Mouse (Mus musculus) limb, embryonic 14.5 days (tissue): ENCODE measurements around the gene Adh5. TPM values are rescaled to one million over a fixed set of nuclear protein-coding genes. Genes with fewer than 3 reads are reported as not detected.

Source experiments
- ATAC-seq: fragments of 200-750 bp; cut with Nextera tagmentation; 2 replicates; pipeline ENCODE4 v1.8.0; 2017; ENCODE audit warnings: low read depth, moderate number of reproducible peaks, moderate TSS enrichment; ENCODE audit not compliant: low FRiP score
- DNase-seq: peaks from one replicate; pipeline ENCODE4 v3.0.0-alpha.2; 2015; ENCODE audit warnings: low spot score
- H3K27ac ChIP-seq: fragments of 300-500 bp; sonication (generic); replicated peaks from 2 replicates; pipeline ENCODE4 v1.5.1; 2014; ENCODE audit warnings: low read depth, mild to moderate bottlenecking, low read length, moderate library complexity, mixed read lengths
- H3K27me3 ChIP-seq: fragments of 300-500 bp; sonication (generic); 2 replicates; pipeline ENCODE4 v1.6.1; 2014; ENCODE audit warnings: low read length, mixed read lengths; ENCODE audit not compliant: control insufficient read depth, insufficient read depth
- H3K36me3 ChIP-seq: fragments of 300-500 bp; sonication (generic); 2 replicates; pipeline ENCODE4 v1.6.1; 2014; ENCODE audit warnings: mild to moderate bottlenecking, low read length, moderate library complexity, mixed read lengths; ENCODE audit not compliant: control insufficient read depth, insufficient read depth
- H3K4me1 ChIP-seq: fragments of 300-500 bp; sonication (generic); 2 replicates; pipeline ENCODE4 v1.6.1; 2014; ENCODE audit warnings: antibody characterized with exemption, low read length, mixed read lengths; ENCODE audit not compliant: control insufficient read depth, insufficient read depth
- H3K4me2 ChIP-seq: fragments of 300-500 bp; sonication (generic); replicated peaks from 2 replicates; pipeline ENCODE4 v1.6.1; 2014; ENCODE audit warnings: low read depth, mild to moderate bottlenecking, low read length, moderate library complexity; ENCODE audit not compliant: severe bottlenecking
- H3K4me3 ChIP-seq: fragments of 300-500 bp; sonication (generic); replicated peaks from 2 replicates; pipeline ENCODE4 v1.5.1; 2014; ENCODE audit warnings: low read length
- H3K9ac ChIP-seq: fragments of 300-500 bp; sonication (generic); 2 replicates; pipeline ENCODE4 v1.6.1; 2014; ENCODE audit warnings: mild to moderate bottlenecking, low read depth, low read length, moderate library complexity; ENCODE audit not compliant: severe bottlenecking
- H3K9me3 ChIP-seq: fragments of 300-500 bp; sonication (generic); 2 replicates; pipeline ENCODE4 v1.6.1; 2016; ENCODE audit warnings: low read length; ENCODE audit not compliant: control insufficient read depth
- POLR2A ChIP-seq: fragments of 200-500 bp; IDR thresholded peaks from 2 replicates; pipeline ENCODE4 v1.8.0; 2012; ENCODE audit warnings: inconsistent platforms, mild to moderate bottlenecking, moderate library complexity, borderline replicate concordance; ENCODE audit not compliant: insufficient read depth, insufficient read length; ENCODE audit errors: extremely low read depth
- WGBS: fragments of 180-500 bp; shearing (Covaris S2); extraction: QIAGEN DNeasy Blood & Tissue Kit; methylation state at CpG from one replicate; pipeline ENCODE4 v1.1.7; 2014; 5-methylcytosine and 5-hydroxymethylcytosine counted together
- polyA plus RNA-seq, 2 experiments: library from polyadenylated mRNA; depleted of rRNA in 1 of 2; stranded (reverse) in 1 of 2; unstranded in 1 of 2; fragments of >200 nt; fragmentation: Nextera tagmentation in 1 of 2; extraction: Ambion mirVana in 1 of 2; gene quantifications; 2 replicates each; pipeline versions ENCODE4 v1.2.1 to v1.2.3; 2012 to 2014

Adh5 gene
- polyA plus RNA-seq, 2 experiments = 104 to 171 TPM

DNA sequence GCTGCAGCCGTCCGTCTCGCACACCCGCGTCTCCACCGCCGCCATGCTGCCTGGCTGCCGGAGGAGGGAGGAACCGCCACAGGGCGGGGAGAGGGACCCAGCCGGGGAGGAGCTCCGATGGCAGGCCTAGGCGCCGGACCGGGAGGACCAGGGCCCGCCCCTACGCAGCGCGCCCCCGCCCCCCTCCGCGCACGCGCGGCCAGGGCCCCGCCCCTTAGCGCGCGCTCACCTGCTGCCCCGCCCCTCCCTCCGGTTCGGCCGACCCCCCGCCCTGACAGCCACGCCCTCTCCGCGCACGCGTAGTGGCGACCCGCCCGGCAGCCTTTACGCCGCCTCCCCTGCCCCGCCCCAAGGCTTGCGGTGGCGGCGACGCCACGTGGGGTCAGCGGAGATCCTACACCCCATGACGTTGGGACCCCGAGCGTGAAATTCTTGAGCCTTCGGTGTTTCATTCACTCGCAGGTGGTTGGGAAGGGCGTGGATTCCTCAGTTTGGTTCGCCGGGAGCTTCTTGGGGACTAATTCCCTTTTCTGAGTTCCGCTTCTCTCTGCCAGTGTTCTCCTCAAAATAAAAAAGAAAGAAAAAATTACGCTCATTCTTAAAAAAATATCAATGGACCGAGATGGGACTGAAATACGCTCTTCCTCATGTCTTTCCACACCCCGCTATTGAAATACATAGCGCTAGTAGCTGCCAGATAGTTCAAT lies 46.6 kb downstream of the Adh5 start, which contains the start of gene Metap1:
Metap1 (minus strand) TSS at position 189 of the 707 bp plus-strand sequence.
- Histone ChIP-seq H3K27me3 (no peaks in the 10 kb centered on the region), H3K4me1 (peaks cover 12% of the 10 kb centered on the region), H3K27ac (peak within 1 kb of the TSS; percentile 68), H3K4me3 (peak within 1 kb of the TSS; percentile 90), H3K9me3 (no peaks in the 10 kb centered on the region), H3K36me3 (peaks cover 11% of the 10 kb centered on the region), H3K4me2 (peak within 1 kb of the TSS; percentile 74), H3K9ac (peak within 1 kb of the TSS; percentile 84)
- TF ChIP-seq POLR2A = peak; percentile 81; the same call in 1 of the 2 replicates
- DNase-seq (peak; percentile 95), ATAC-seq (peak; percentile 99)
- WGBS = 1% methylated on average over 40 of the region's 65 CpGs

DNA sequence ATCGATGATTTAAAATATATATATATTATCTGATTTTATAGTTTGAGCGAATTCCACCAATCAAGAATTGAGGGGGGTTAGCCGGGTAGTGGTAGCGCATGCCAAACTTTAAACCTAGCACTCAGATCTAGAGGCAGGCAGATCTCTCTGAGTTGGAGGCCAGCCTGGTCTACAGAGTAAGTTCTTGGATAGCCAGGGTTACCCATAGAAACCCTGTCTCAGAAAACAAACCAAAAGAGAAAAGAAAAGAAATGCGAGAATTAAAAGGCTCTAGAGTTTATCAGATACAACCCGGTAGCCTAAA lies 47.1 kb downstream of the Adh5 start:
- no peak overlapping the region for H3K27ac ChIP-seq
- ATAC-seq = no peak

DNA sequence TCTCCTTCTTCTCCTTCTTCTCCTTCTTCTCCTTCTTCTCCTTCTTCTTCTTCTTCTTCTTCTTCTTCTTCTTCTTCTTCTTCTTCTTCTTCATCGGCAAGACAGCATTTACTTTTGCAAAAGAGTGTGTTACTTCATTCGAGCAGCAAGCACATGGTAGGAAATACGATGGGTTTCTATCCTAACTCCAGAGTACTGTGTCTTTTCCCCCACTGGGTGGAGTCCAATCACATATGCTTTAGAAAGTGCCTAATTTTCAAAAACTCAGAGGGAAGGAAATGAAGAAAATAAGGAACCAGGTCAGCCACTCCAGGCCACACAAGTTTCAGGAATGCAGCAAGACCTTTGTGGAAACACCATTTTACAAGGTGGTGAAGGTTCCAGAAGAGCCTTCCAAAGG lies 50.8 kb downstream of the Adh5 start:
- 78% methylated on average over 3 of the region's 3 CpGs for WGBS
- H3K9ac ChIP-seq = no peak overlapping the region
- H3K4me1 ChIP-seq = 0 out of 2 replicates have a peak, but pooled peaks cover 2% of the 10 kb centered on the region
- no peak overlapping the region for H3K4me3 ChIP-seq
- no peaks in the 10 kb centered on the region for H3K27me3 ChIP-seq
- DNase-seq (no peak), ATAC-seq (no peak)
- H3K9me3 ChIP-seq = no peaks in the 10 kb centered on the region
- no peak overlapping the region for H3K4me2 ChIP-seq
- no peak overlapping the region for H3K27ac ChIP-seq
- no peak for TF ChIP-seq POLR2A
- no peaks in the 10 kb centered on the region for H3K36me3 ChIP-seq

More for the DNA sequence above, 47.1 kb downstream of the Adh5 start:
- TF ChIP-seq POLR2A = no peak
- 22% methylated on average over 6 of the region's 6 CpGs for WGBS
- H3K4me2 ChIP-seq = peak overlapping the region; percentile 57
- peak overlapping the region; percentile 90 for H3K4me3 ChIP-seq
- 0 out of 2 replicates have a peak overlapping the region, but pooled peaks have one; percentile 28 for H3K9ac ChIP-seq
- H3K27me3 ChIP-seq = no peaks in the 10 kb centered on the region
- peaks cover 12% of the 10 kb centered on the region for H3K4me1 ChIP-seq
- no peaks in the 10 kb centered on the region for H3K9me3 ChIP-seq
- peaks cover 6% of the 10 kb centered on the region; the same call in 1 of the 2 replicates for H3K36me3 ChIP-seq
- DNase-seq = no peak

DNA sequence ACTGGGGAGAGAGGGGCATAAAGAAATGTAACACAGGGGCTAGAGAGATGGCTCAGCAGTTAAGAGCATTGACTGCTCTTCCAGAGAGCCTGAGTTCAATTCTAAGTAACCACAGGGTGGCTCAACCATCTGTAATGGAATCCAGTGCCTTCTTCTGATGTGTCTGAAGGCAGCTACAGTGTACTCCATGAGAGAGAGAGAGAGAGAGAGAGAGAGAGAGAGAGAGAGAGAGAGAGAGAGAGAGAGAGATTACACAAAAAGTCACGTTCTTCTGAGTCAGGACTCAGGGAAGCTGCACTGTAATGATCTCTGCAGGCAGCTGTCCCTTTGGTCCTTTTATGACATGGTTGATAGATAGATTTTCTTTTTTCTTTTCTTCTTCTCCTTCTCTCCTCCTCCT lies 51.7 kb downstream of the Adh5 start:
- H3K36me3 ChIP-seq = no peaks in the 10 kb centered on the region
- no peak overlapping the region for H3K4me2 ChIP-seq
- H3K4me1 ChIP-seq = 0 out of 2 replicates have a peak, but pooled peaks cover 2% of the 10 kb centered on the region
- H3K4me3 ChIP-seq = no peak overlapping the region
- H3K9me3 ChIP-seq = no peaks in the 10 kb centered on the region
- ATAC-seq (no peak), DNase-seq (no peak)
- no peak overlapping the region for H3K27ac ChIP-seq
- no peaks in the 10 kb centered on the region for H3K27me3 ChIP-seq
- H3K9ac ChIP-seq = no peak overlapping the region
- 50% methylated on average over 1 of the region's 1 CpGs for WGBS
- no peak for TF ChIP-seq POLR2A

DNA sequence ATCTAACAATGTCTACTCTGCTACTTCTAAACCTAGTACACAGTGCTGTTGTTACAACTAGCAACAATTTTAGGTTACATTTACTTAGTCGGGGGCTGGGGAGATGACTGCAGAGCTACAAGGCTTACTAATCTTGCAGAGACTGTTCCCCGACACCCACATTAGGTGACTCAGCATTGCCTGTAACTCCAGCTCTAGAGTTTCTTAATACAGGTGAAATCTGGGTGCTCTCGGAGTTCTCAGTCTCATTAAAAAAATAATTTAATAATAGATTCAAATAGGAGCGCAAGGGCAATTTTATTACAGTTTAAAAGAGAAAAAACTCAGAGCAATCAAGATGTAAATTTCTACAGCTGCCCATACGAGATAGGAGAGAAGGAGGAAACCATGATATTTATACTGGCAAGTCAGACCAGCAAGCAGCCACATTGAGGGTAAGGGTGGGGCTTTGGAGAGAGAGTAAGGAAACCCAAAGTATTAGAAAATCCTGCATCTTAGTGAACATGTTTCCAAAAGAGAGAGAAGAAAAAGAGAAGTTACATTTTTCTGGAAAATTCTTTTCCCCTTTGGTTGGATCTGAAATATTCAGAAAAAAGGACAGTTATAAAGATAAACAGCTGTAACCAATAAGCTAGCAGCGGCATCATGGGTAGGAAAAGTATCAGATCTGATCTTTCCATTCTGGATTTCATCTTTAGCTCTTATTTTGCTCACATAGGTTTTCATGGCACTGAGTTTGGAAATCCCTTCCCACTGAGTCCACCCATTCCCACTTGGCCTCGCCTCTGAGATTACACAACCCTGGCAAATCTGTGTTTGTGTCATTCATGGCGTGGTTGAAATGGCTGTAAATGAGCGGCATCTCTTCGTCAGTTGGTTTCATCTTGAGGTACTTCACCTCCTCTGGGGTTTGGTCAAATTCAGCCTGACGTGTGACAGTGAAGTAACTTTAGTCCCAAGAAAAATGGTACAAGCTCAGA lies 52.6 kb downstream of the Adh5 start:
- Histone ChIP-seq H3K4me2 (no peak overlapping the region), H3K4me3 (no peak overlapping the region), H3K9ac (no peak overlapping the region), H3K4me1 (no peaks in the 10 kb centered on the region), H3K27me3 (no peaks in the 10 kb centered on the region), H3K27ac (no peak overlapping the region), H3K36me3 (no peaks in the 10 kb centered on the region), H3K9me3 (no peaks in the 10 kb centered on the region)
- DNase-seq = no peak
- no peak for ATAC-seq
- WGBS = 77% methylated on average over 11 of the region's 11 CpGs
- no peak for TF ChIP-seq POLR2A
